Mouse (Mus musculus) hematopoietic stem cell, adult 5-6 weeks (primary cell): ENCODE results near the gene Lrrc1. TPM values are rescaled to one million over a fixed set of nuclear protein-coding genes. Genes with fewer than 3 reads are reported as not detected.

Source experiments
- ATAC-seq, 2 experiments: fragments of 125-278 bp in 1 of 2; replicated peaks in 1 of 2; 2 replicates each; pipeline ENCODE4 v1.8.0; 2016 to 2017; ENCODE audit warnings: inconsistent platforms in 2 of 2, mild to moderate bottlenecking in 2 of 2, moderate number of reproducible peaks in 2 of 2, low read depth in 1 of 2, moderate TSS enrichment in 1 of 2; ENCODE audit not compliant: low FRiP score in 2 of 2, poor library complexity in 2 of 2, severe bottlenecking in 2 of 2, insufficient read depth in 1 of 2, low TSS enrichment in 1 of 2
- total RNA-seq: library from RNA; stranded (forward); fragments of 172-1452, 232-1000 nt; gene quantifications from 2 replicates; pipeline ENCODE4 v1.2.3, GENCODE M21; 2017

The Lrrc1 gene
- total RNA-seq, 1 experiment from 2014 or later: 24.4 TPM

DNA sequence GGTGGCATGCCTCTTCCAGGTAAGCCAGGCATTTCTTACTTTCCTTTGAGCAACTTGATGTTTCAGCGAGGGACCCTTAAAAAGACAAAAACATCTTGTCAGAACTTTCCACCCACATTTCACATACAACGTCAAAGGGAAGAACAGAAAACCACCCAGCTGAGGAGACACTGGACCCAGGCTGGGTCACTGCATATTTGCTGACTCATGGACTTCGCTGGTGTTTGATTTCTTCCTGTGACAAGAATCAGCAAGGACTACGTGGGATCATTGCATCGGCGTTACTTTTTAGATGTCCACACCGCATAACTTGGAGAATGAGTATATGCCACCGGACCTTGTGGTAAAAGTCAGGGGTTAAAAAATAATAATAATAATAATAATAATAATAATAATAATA, 155.7 kb downstream of the Lrrc1 start:
- no peak for ATAC-seq

DNA sequence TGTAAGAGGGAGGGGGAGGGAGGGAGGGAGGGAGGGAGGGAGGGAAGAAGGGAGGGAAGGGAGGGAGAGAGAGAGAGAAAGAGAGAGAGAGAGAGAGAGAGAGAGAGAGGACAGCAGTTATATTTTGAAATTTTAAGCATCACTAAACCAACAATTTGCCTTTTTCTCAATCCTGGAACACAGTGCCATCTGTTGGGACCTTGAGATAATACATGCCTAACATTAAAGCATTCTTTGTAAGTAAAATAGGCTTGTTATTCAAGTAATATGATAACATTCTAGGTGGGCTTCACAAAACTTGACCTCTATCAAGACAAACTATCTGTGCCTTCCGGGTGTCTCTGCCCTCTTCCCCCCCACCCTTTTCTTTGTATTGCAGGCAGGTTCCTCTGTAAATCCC, 157.9 kb downstream of the Lrrc1 start:
- no peak for ATAC-seq

DNA sequence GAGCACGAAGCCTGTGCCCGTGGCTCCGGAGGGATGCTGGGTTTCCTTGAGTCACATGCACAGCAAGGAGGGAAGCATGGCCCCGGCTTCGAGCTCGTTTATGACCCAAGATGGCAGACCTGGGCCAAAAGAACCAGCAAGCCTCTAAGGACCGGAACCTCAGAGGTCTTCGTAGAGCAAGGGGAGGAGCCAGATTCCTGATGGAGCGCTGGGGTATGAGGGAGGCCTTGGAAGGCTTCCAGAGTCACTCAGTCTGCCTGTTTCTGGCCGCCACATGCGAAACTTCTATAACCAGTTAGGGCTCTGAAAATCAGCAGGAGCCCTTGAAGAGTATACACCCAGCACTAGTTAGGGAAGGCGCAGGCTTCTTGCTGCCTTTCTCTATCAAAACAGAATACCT, 159.1 kb downstream of the Lrrc1 start:
- ATAC-seq: no peak

DNA sequence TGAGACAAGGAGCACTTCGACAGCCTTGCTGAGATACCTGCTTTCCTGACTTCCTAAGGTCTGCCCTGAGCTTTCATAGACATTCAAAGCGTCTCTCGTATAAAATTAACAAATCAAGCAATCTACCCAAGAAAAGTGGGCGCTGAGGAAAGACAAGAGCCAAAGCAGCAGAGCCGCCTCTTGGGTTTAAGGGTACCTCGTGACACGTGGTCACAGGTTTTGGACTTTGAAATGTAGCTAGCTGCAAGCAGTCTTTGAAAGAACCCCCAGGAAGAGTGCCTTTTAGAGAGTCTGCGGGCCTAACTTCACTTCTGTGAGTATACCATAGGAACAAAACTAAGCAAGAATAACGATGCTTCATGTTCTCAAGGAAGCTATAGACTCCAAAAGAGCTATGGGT, 160.0 kb downstream of the Lrrc1 start:
- ATAC-seq: no peak

DNA sequence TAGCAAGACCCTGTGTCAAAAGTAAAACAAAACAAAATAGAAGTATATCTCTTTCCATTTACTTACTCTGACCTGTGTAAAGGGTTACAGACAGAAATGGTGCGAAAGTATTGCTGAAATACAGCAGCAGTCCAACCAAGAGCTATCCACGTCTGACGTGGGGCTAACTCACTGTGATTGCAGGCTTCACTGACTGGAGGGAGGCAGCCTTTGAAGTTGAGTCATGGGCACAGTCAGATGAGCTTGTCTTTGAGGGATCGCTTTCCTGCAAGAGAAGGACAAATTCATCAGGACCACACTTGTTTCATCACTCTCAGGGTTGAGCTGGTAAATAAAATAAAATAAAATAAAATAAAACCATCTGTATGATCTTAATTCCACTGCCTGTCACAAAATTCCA, 160.7 kb downstream of the Lrrc1 start:
- ATAC-seq: no peak

DNA sequence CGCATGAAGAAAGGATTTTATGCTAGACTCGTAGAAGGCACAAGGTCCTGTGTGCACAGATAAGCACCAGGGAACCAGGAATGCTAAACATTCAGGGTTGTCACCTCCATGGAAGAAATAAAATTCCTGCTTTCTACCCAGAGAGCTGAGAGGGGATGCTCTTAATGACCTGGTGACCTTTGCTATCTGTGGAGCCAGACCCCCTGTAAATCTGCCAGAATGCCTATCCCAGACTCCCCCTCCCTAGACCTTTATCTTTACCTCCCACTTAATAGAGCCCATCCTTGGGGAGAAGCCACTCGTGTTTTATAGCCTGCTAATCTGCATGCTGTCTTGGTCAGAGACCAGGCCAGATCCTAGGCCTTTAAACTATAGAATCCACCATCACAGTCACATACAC, 162.2 kb downstream of the Lrrc1 start:
- no peak for ATAC-seq

DNA sequence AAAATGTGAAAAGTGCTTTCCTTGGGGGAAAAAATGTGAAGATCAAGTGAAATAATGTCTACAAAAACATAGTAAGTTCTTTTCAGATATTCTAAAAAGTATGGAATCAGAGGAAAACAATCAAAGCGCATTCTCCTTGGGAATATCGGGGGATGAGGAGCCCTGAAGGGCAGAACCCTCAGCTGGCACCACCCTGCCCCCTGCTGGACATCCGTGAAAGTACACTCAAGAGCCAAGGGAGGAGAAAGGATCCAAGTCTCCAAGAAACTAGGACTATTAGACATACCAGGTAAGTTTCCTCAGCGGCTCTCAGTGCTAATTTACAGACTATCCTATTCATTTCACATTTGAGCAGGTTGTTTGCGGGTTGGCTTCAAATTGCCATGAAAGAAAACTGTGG, 163.1 kb downstream of the Lrrc1 start:
- ATAC-seq: peak in 1 of 2 experiments; percentile 60; a peak in 1 of 4 replicates

Other genes with a start within 250 kb of the Lrrc1 start
- not detected in 2 replicates for gene Mlip, start 191.9 kb downstream of the Lrrc1 start, total RNA-seq
- not detected in 2 replicates for gene Klhl31, start 91.6 kb upstream of the Lrrc1 start, total RNA-seq
- 43.8 and 44.8 TPM in 2 replicates for gene Gclc, start 209.7 kb upstream of the Lrrc1 start, total RNA-seq